Mouse (Mus musculus) lung, adult 2 months (tissue): ENCODE results near the gene Thrsp. TPM values are rescaled to one million over a fixed set of nuclear protein-coding genes. Genes with fewer than 3 reads are reported as not detected.
"Not testable (repeated sequence)": the region's sequence is repeated elsewhere in the genome, so short reads cannot be mapped to it uniquely, and the experiment has no call there.

Source experiments
- DNase-seq: peaks from one replicate; pipeline ENCODE4 v3.0.0; 2022
- H3K4me1 ChIP-seq: fragments of 200-500 bp; 2 replicates; pipeline ENCODE4 v1.6.1; 2011; ENCODE audit warnings: low read length; ENCODE audit not compliant: control insufficient read depth, insufficient read depth
- H3K4me3 ChIP-seq: fragments of 200-500 bp; replicated peaks from 2 replicates; pipeline ENCODE3; 2011; ENCODE audit warnings: low read depth, mild to moderate bottlenecking, control low read depth, low read length; ENCODE audit errors: extremely low read depth
- CTCF ChIP-seq: fragments of 200-500 bp; IDR thresholded peaks from 2 replicates; pipeline ENCODE4 v1.5.1; 2011; ENCODE audit warnings: mild to moderate bottlenecking, low read length, control low read depth; ENCODE audit not compliant: insufficient read depth
- POLR2A ChIP-seq: fragments of 200-500 bp; IDR thresholded peaks from 2 replicates; pipeline ENCODE4 v1.6.1; 2011; ENCODE audit warnings: low read depth, mild to moderate bottlenecking, control low read depth, low read length, borderline replicate concordance; ENCODE audit errors: extremely low read depth
- WGBS: fragments of 180-500 bp; shearing (Covaris S2); methylation state at CpG from one replicate; pipeline ENCODE4 v1.1.7; 2018; 5-methylcytosine and 5-hydroxymethylcytosine counted together
- polyA plus RNA-seq: library from polyadenylated mRNA; depleted of rRNA; stranded (reverse); fragments of >200 nt; gene quantifications from 2 replicates; pipeline ENCODE4 v1.2.3, GENCODE M21; 2012; rRNA removed

The Thrsp gene
- polyA plus RNA-seq = 72.8 and 95.2 TPM in 2 replicates

GRCm38 (mm10) chr7:97416906-97417777 lies at the start of gene Thrsp:
Gene Thrsp, minus strand, starts transcription at chr7:97417730.
- TF ChIP-seq CTCF = no peak
- TF ChIP-seq POLR2A = 0 out of 2 replicates have a peak, but pooled peaks have one; percentile 16
- peaks cover 4% of the 10 kb centered on the region for H3K4me1 ChIP-seq
- 58% methylated on average over 25 of the region's 25 CpGs for WGBS
- no peak within 1 kb of the TSS for H3K4me3 ChIP-seq
- DNase-seq = peak; percentile 34

GRCm38 (mm10) chr7:97455577-97455976 lies 38.0 kb upstream of the Thrsp start:
- WGBS = 42% methylated on average over 3 of the region's 3 CpGs
- Histone ChIP-seq H3K4me1 (peaks cover 4% of the 10 kb centered on the region; the same call in 1 of the 2 replicates), H3K4me3 (no peak overlapping the region)
- TF ChIP-seq CTCF (no peak), POLR2A (no peak)
- no peak for DNase-seq

- H3K4me3 ChIP-seq = no peak overlapping the region
- TF ChIP-seq CTCF = no peak
- TF ChIP-seq POLR2A = no peak
- WGBS = 83% methylated on average over 10 of the region's 10 CpGs
- peaks cover 4% of the 10 kb centered on the region; the same call in 1 of the 2 replicates for H3K4me1 ChIP-seq
- DNase-seq = no peak
Observed at GRCm38 (mm10) chr7:97454795-97455194, 37.3 kb upstream of the Thrsp start.

- Histone ChIP-seq H3K4me3 (peak overlapping the region; percentile 63), H3K4me1 (peaks cover 4% of the 10 kb centered on the region; the same call in 1 of the 2 replicates)
- DNase-seq = peak; percentile 46
- 3% methylated on average over 27 of the region's 27 CpGs for WGBS
- TF ChIP-seq POLR2A (no peak), CTCF (no peak)
Observed at GRCm38 (mm10) chr7:97453141-97453921, 35.8 kb upstream of the Thrsp start.

GRCm38 (mm10) chr7:97452196-97452595 lies 34.7 kb upstream of the Thrsp start:
- TF ChIP-seq CTCF (no peak), POLR2A (no peak)
- no peak for DNase-seq
- Histone ChIP-seq H3K4me3 (no peak overlapping the region), H3K4me1 (peaks cover 4% of the 10 kb centered on the region; the same call in 1 of the 2 replicates)
- WGBS = 64% methylated on average over 6 of the region's 6 CpGs

GRCm38 (mm10) chr7:97451023-97451422 lies 33.5 kb upstream of the Thrsp start, which contains the start of gene Kctd14:
Gene Kctd14, plus strand, starts transcription at chr7:97451323.
- not testable (repeated sequence) for DNase-seq, H3K4me3 ChIP-seq, H3K4me1 ChIP-seq
- 42% methylated on average over 2 of the region's 2 CpGs for WGBS

GRCm38 (mm10) chr7:97447050-97447531 lies 29.6 kb upstream of the Thrsp start:
- DNase-seq = no peak
- TF ChIP-seq CTCF (no peak), POLR2A (no peak)
- Histone ChIP-seq H3K4me1 (no peaks in the 10 kb centered on the region; the same call in 1 of the 2 replicates), H3K4me3 (no peak overlapping the region)
- 50% methylated on average over 6 of the region's 6 CpGs for WGBS

- WGBS = 8% methylated on average over 6 of the region's 6 CpGs
- H3K4me1 ChIP-seq = no peaks in the 10 kb centered on the region; the same call in 1 of the 2 replicates
- DNase-seq = peak; percentile 80
- H3K4me3 ChIP-seq = no peak overlapping the region
- TF ChIP-seq CTCF (no peak), POLR2A (no peak)
Observed at GRCm38 (mm10) chr7:97446171-97446925, 28.8 kb upstream of the Thrsp start.

GRCm38 (mm10) chr7:97438986-97439385 lies 21.5 kb upstream of the Thrsp start:
- Histone ChIP-seq H3K4me3 (no peak overlapping the region), H3K4me1 (no peaks in the 10 kb centered on the region; the same call in 1 of the 2 replicates)
- DNase-seq = no peak
- no peak for TF ChIP-seq POLR2A
- TF ChIP-seq CTCF = no peak
